Mouse (Mus musculus) ES-E14 (cell line): ENCODE measurements around the gene Per3.

Experiments
- CHD2 ChIP-seq: IDR thresholded peaks from 2 replicates; pipeline ENCODE4 v1.6.1; 2014; ENCODE audit warnings: mild to moderate bottlenecking, low read depth, low read length, inconsistent platforms
- HCFC1 ChIP-seq: IDR thresholded peaks from 2 replicates; pipeline ENCODE4 v1.6.1; 2012; ENCODE audit warnings: low read length, inconsistent platforms, borderline replicate concordance; ENCODE audit not compliant: insufficient read depth
- MAFK ChIP-seq: IDR thresholded peaks from 2 replicates; pipeline ENCODE4 v1.6.1; 2014; ENCODE audit warnings: mild to moderate bottlenecking, low read depth, low read length, inconsistent platforms; ENCODE audit not compliant: insufficient read depth
- ZC3H11A ChIP-seq: IDR thresholded peaks from 2 replicates; pipeline ENCODE4 v1.6.1; 2012; ENCODE audit warnings: low read depth, mild to moderate bottlenecking, inconsistent platforms, low read length, borderline replicate concordance
- ZNF384 ChIP-seq: IDR thresholded peaks from 2 replicates; pipeline ENCODE4 v1.6.1; 2012; ENCODE audit warnings: low read depth, low read length, inconsistent platforms

DNA sequence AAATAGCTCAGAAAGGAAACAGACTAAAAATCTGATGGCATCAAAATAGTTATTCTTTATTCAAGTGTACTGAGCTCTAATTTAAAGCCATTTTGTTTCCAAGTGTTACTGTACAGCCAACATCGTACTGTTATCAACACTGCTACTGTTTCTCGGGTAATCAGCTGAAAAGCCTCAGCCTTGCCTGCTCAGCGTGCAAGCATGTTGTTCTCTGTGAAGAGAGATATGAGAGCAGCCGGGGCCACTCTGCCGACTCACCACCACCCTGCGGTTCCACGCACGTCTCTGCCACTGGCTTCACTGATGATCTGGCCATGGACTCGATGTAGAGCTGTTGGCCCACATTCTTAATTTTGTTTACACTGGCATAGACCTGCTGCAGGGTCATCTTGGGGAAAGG lies 20.3 kb downstream of the Per3 start:
- TF ChIP-seq HCFC1 (no peak), MAFK (no peak), ZNF384 (no peak), CHD2 (no peak), ZC3H11A (no peak)
